Mouse (Mus musculus): ENCODE measurements at regions not wholly inside any gene's neighbourhood (a gene's known extent, or its start where the extent isn't known, plus 50 kb on each side); places are given as distances from the start of the nearest gene placed in this dataset.
A peak's percentile ranks its signal among the peaks of the same experiment; 100 is the strongest.

DNA sequence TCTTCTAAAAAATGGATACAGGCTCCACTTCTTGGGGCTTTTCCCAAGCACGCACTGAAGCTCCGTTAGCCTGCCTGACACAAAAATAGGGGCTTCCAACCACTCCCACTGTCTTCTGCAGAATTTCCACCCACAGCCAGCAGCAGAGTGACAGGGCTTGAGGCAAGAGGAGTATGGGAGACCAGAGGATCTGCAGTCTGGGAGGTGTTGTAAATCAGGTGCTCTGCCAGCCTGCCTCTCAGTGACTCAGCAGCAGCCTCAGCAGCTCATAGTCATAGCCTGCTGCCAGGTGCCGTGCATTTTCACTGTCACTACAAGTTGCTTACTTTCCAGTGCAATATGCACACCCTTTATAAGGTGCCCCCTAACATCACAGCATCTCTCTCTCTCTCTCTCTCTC lies 261.4 kb upstream of the Tsc22d2 start:
- no peak for TF ChIP-seq EP300 (IDR thresholded peaks at IDR 0.05; ENCODE audit: low read depth)
- TF ChIP-seq CTCF (IDR thresholded peaks at IDR 0.05; ENCODE audit: low read depth): no peak
- Histone ChIP-seq H3K9me3 (ENCODE audit: control insufficient read depth, low read length) (no peaks in the 10 kb centered on the region), H3K4me3 (ENCODE audit: insufficient read depth in 1 of 2, low read depth in 2 of 2, low read length in 2 of 2) (no peak overlapping the region), H3K27ac (no peak overlapping the region), H3K4me1 (replicated peaks; ENCODE audit: control insufficient read depth in 2 of 2, insufficient read depth in 2 of 2, low read length in 1 of 2) (no peaks in the 10 kb centered on the region), H3K36me3 (replicated peaks; ENCODE audit: control insufficient read depth, insufficient read depth, low read depth) (no peaks in the 10 kb centered on the region), H3K9ac (replicated peaks) (no peak overlapping the region), H3K4me2 (ENCODE audit: low read depth) (no peak overlapping the region), H3K27me3 (ENCODE audit: control insufficient read depth, insufficient read depth, low read length) (no peaks in the 10 kb centered on the region)
- DNase-seq (ENCODE audit: low read depth in 3 of 3, low spot score in 3 of 3) (no peak), ATAC-seq (ENCODE audit: insufficient read depth) (no peak)
- 66% methylated on average over 3 of the region's 3 CpGs for WGBS (ENCODE audit: insufficient replicate concordance)

DNA sequence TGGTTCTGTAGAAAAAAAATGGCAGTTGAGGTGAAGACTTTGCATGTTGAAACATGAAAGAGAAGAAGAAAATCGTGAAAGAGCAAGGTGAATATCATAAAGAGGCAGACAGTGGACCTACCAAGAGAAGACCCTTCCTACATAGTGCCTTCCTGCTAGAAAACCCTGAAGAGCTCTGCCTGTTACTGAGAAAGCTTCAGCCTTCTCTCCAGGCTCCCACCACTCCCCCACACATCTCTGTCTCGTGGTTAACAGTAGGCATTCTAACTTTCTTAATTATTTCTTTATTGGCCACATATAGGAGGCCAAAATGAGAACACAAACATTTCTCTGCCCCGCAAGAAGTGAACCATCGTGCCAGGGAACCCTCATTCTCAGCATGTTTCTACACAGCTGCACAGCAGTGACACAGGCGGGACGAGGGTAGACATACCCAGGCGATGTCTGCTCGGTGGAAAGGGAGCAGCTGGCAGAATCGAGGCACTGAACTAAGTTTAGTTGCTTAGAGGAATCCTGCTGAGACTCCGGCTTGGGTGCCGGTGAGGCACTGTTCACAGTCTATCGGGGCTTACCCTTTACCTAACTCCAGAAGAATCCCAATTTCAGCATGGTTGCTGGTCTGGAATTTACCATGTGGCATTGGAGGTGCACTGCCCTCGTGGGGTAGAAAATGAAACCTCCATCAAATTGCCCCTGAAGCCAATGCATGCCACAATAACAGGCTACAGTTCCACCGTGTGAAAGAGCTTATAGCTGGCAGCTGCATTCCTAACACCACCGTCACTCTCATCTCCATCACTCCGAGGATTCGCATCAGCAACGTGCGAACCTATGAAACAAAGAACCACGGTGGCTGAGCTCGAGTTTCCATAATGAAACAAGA lies 260.4 kb upstream of the Tsc22d2 start:
- H3K4me3 ChIP-seq (ENCODE audit: insufficient read depth in 1 of 2, low read depth in 2 of 2, low read length in 2 of 2): no peak overlapping the region
- DNase-seq (ENCODE audit: low read depth in 3 of 3, low spot score in 3 of 3): no peak
- no peaks in the 10 kb centered on the region for H3K36me3 ChIP-seq (replicated peaks; ENCODE audit: control insufficient read depth, insufficient read depth, low read depth)
- no peaks in the 10 kb centered on the region for H3K4me1 ChIP-seq (replicated peaks; ENCODE audit: control insufficient read depth in 2 of 2, insufficient read depth in 2 of 2, low read length in 1 of 2)
- no peaks in the 10 kb centered on the region for H3K27me3 ChIP-seq (ENCODE audit: control insufficient read depth, insufficient read depth, low read length)
- H3K27ac ChIP-seq: no peak overlapping the region
- TF ChIP-seq EP300 (IDR thresholded peaks at IDR 0.05; ENCODE audit: low read depth) (no peak), CTCF (IDR thresholded peaks at IDR 0.05; ENCODE audit: low read depth) (no peak)
- ATAC-seq (ENCODE audit: insufficient read depth): no peak
- WGBS (ENCODE audit: insufficient replicate concordance): 62% methylated on average over 21 of the region's 21 CpGs
- no peak overlapping the region for H3K4me2 ChIP-seq (ENCODE audit: low read depth)
- no peak overlapping the region for H3K9ac ChIP-seq (replicated peaks)
- no peaks in the 10 kb centered on the region for H3K9me3 ChIP-seq (ENCODE audit: control insufficient read depth, low read length)

DNA sequence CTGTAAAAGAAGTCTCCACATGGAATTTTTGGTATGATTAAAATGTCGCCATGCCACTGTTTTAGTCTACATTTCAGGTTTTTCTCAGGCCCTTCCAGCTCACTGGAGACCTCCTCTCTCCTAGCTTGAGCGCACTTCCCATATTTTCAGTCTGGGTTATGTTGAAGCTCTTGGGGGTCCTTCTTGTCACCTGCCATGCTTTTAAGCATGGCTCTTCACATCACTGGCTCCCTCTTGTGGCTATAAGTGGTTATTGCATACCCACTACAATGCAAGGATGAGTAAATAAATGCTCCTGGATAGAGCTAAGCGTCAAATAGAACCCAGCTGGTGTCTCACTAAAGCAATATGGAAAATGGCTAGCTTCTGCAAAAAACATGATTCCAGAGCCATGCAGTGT lies 255.1 kb upstream of the Tsc22d2 start:
- TF ChIP-seq CTCF (IDR thresholded peaks at IDR 0.05; ENCODE audit: low read depth): peak; percentile 75
- TF ChIP-seq EP300 (IDR thresholded peaks at IDR 0.05; ENCODE audit: low read depth): no peak

GRCm38 (mm10) chr3:58162238-58162637 lies 252.3 kb upstream of the Tsc22d2 start:
- H3K9me3 ChIP-seq (ENCODE audit: control insufficient read depth, low read length): no peaks in the 10 kb centered on the region
- H3K4me2 ChIP-seq (ENCODE audit: low read depth): no peak overlapping the region
- H3K36me3 ChIP-seq (replicated peaks; ENCODE audit: control insufficient read depth, insufficient read depth, low read depth): no peaks in the 10 kb centered on the region
- no peak for DNase-seq (ENCODE audit: low read depth in 3 of 3, low spot score in 3 of 3)
- WGBS (ENCODE audit: insufficient replicate concordance): 20% methylated on average over 10 of the region's 10 CpGs
- ATAC-seq (ENCODE audit: insufficient read depth): no peak
- H3K9ac ChIP-seq (replicated peaks): no peak overlapping the region
- TF ChIP-seq EP300 (IDR thresholded peaks at IDR 0.05; ENCODE audit: low read depth) (no peak), CTCF (IDR thresholded peaks at IDR 0.05; ENCODE audit: low read depth) (no peak)
- H3K27ac ChIP-seq: no peak overlapping the region
- no peaks in the 10 kb centered on the region for H3K27me3 ChIP-seq (ENCODE audit: control insufficient read depth, insufficient read depth, low read length)
- H3K4me3 ChIP-seq (ENCODE audit: insufficient read depth in 1 of 2, low read depth in 2 of 2, low read length in 2 of 2): no peak overlapping the region
- peaks cover 0 to 1% of the 10 kb centered on the region in 2 experiments; a peak in 1 of 4 replicates for H3K4me1 ChIP-seq (replicated peaks; ENCODE audit: control insufficient read depth in 2 of 2, insufficient read depth in 2 of 2, low read length in 1 of 2)

More for the DNA sequence above, 255.1 kb upstream of the Tsc22d2 start:
- no peaks in the 10 kb centered on the region for H3K36me3 ChIP-seq (replicated peaks; ENCODE audit: control insufficient read depth, insufficient read depth, low read depth)
- no peak for ATAC-seq (ENCODE audit: insufficient read depth)
- H3K4me3 ChIP-seq (ENCODE audit: insufficient read depth in 1 of 2, low read depth in 2 of 2, low read length in 2 of 2): no peak overlapping the region
- no peak overlapping the region for H3K27ac ChIP-seq
- no peaks in the 10 kb centered on the region for H3K27me3 ChIP-seq (ENCODE audit: control insufficient read depth, insufficient read depth, low read length)
- no peaks in the 10 kb centered on the region for H3K9me3 ChIP-seq (ENCODE audit: control insufficient read depth, low read length)
- WGBS (ENCODE audit: insufficient replicate concordance): 38% methylated on average over 3 of the region's 3 CpGs
- peaks cover 0 to 1% of the 10 kb centered on the region in 2 experiments; a peak in 1 of 4 replicates for H3K4me1 ChIP-seq (replicated peaks; ENCODE audit: control insufficient read depth in 2 of 2, insufficient read depth in 2 of 2, low read length in 1 of 2)
- DNase-seq (ENCODE audit: low read depth in 3 of 3, low spot score in 3 of 3): no peak
- H3K4me2 ChIP-seq (ENCODE audit: low read depth): no peak overlapping the region
- H3K9ac ChIP-seq (replicated peaks): no peak overlapping the region

GRCm38 (mm10) chr3:58163806-58164205 lies 250.7 kb upstream of the Tsc22d2 start:
- peaks cover 0 to 1% of the 10 kb centered on the region in 2 experiments; a peak in 1 of 4 replicates for H3K4me1 ChIP-seq (replicated peaks; ENCODE audit: control insufficient read depth in 2 of 2, insufficient read depth in 2 of 2, low read length in 1 of 2)
- DNase-seq (ENCODE audit: low read depth in 3 of 3, low spot score in 3 of 3): peak; percentile 33 to 49 (median 47)
- no peaks in the 10 kb centered on the region for H3K36me3 ChIP-seq (replicated peaks; ENCODE audit: control insufficient read depth, insufficient read depth, low read depth)
- no peak overlapping the region for H3K9ac ChIP-seq (replicated peaks)
- ATAC-seq (ENCODE audit: insufficient read depth): no peak
- no peak overlapping the region for H3K27ac ChIP-seq
- TF ChIP-seq EP300 (IDR thresholded peaks at IDR 0.05; ENCODE audit: low read depth) (no peak), CTCF (IDR thresholded peaks at IDR 0.05; ENCODE audit: low read depth) (peak; percentile 81)
- no peaks in the 10 kb centered on the region for H3K27me3 ChIP-seq (ENCODE audit: control insufficient read depth, insufficient read depth, low read length)
- no peaks in the 10 kb centered on the region for H3K9me3 ChIP-seq (ENCODE audit: control insufficient read depth, low read length)
- H3K4me3 ChIP-seq (ENCODE audit: insufficient read depth in 1 of 2, low read depth in 2 of 2, low read length in 2 of 2): no peak overlapping the region
- H3K4me2 ChIP-seq (ENCODE audit: low read depth): no peak overlapping the region
- 7% methylated on average over 10 of the region's 10 CpGs for WGBS (ENCODE audit: insufficient replicate concordance)

Measured in liver, embryonic 14.5 days (tissue).